Mouse (Mus musculus) retina, adult 2 months (tissue): ENCODE results near the gene S1pr2.
"Not testable (repeated sequence)": the region's sequence is repeated elsewhere in the genome, so short reads cannot be mapped to it uniquely, and the experiment has no call there.

Experiments
- DNase-seq: peaks from one replicate; pipeline ENCODE4 v3.0.0-alpha.2; 2012; ENCODE audit warnings: low read depth, low spot score

S1pr2 gene

DNA sequence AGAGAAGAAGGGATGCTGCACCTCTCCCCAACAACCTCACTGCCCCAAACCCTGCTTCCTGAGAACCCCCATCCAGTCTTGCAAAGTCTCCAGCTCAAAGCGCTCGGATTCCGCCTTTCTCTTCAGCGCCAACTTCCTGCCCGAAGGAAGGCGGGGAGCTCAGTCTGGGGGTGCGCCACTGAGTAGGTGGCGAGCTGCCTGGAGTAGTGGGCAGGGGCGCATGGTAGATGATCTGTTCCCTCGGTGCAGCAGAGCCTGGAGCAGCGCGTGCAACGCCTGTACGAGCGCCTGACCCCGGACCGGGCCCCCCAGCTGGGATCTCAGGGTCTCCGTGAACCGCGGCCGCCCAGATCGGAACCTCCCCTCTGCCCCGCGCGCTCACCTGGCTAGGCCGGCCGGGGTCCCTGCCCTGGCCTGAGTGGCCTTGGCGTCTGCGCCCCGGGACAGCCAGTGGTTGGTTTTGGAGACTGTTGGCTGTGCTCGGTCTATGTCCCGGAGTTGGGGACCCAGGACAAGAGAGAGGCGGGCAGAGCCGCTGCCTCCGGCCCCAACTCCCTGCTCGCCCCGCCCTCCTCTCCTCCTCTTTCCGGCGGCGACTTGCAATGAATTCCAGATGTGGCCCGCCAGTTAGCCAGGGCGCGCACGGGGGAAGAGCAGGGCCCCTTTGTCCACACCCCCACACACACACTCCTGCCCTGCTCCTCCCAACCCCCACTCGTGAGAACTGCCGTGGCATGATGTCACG, at the start of gene S1pr2:
Gene S1pr2, minus strand, starts transcription at position 566 of the 745 bp plus-strand sequence.
- no peak for DNase-seq

DNA sequence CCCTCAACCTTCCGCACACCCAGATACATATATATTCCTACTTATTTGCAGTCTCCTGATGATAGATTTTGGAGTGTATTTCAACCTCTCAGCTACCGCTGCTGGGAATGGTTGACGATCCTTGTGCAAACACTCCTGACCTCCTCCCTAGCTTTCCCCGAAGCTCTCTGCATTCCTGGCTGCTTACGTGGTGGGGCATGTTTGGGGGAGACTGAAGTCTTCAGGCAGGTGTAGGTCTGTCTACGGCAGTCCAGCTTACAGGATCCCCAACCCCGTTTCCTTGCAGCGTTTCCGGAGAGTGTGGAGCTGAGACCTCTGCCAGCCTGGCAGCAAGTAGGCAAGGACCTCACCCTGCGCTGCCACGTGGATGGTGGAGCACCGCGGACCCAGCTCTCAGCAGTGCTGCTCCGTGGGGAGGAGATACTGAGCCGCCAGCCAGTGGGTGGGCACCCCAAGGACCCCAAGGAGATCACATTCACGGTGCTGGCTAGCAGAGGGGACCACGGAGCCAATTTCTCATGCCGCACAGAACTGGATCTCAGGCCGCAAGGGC, 48.8 kb upstream of the S1pr2 start:
- no peak for DNase-seq

DNA sequence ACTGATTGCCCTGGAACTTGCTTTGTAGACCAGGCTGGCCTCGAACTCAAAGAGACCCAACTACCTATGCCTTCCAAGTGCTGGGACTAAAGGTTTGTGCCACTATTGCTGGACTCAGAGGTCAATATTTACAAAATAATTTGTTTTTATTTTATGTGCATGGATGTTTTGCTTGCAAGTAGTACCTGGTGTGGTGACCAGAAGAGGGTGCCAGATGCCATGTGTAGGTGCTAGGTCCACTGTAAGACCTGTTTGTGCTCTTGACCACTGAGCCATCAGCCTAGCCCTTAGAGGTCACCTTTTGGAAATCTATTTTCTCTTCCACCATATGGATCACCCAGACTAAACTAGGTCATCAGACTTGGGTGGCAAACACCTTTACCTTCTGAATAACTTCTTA, 46.1 kb upstream of the S1pr2 start:
- no peak for DNase-seq

DNA sequence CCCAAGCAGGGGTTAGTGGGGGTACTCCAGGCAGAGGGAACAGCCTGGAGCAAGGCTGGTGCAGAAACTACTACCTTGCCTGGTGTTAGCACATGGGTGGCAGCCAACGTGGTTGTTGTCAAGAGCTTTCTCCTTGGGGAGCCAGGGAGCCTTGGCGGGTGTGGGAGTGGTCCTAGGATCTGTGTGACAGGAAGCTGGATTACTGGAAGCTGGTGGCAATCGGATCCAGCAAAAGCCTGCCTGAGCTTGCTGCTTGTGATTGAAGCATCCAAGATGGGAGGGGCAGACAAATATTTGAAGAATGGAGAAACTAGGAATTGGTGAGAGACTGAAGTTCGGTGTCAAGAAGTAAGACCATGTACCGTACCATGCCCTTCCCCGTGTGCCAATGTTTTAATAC, 45.7 kb upstream of the S1pr2 start:
- DNase-seq: no peak

DNA sequence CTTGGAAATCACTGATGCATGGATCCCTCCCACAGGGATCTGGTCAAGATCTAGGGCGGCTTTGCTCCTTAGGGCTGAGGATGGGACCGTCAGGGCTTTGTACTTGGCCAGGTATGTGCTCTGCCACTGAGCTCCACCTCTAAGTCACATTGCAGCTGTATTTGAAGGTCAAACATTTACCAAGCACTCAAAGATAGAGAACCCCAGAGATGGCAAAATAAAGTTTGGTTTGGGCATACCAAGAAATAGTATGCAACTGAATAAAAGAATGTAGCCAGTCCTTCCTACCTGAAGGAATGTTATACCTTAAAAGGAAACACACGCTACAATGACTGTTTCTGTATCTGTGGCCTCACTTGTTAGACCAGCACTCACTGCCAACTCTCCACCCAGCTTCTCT, 44.8 kb upstream of the S1pr2 start:
- no peak for DNase-seq

DNA sequence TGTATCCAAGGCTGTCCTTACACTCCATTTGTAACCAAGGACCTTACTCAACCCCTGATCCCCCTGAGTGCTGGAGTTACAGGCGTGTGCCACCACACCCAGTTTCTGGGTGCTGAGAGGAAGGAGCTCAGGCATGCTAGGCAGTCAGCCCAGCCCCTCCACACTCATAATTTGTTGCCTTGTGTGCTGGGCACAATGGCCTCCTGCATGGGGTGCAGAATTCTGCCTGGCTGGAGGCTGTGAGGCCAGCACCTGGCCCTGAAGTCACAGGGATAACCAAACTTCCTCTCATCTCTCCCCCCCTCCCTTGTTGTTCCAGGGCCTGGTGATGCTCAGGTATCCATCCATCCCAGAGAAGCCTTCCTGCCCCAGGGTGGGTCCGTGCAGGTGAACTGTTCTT, 42.0 kb upstream of the S1pr2 start:
- no peak for DNase-seq

DNA sequence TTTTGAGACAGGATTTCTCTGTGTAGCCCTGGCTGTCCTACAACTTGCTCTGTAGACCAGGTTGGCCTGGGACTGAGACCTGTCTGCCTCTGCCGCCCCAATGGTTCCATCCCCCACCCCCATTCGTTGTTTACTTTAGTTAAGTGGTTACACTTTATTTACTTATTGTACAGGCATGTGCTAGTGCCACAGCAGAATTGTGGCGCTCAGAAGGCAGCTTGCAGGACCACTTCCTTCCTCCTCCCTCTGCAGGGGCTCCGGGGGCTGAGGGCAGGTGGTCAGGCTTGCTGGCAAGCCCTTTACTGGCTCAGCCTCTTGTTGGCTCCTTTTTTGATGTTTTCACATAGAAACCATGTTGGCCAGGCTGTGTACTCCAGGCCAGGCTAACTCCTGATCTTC, 40.6 kb upstream of the S1pr2 start:
- DNase-seq: no peak

DNA sequence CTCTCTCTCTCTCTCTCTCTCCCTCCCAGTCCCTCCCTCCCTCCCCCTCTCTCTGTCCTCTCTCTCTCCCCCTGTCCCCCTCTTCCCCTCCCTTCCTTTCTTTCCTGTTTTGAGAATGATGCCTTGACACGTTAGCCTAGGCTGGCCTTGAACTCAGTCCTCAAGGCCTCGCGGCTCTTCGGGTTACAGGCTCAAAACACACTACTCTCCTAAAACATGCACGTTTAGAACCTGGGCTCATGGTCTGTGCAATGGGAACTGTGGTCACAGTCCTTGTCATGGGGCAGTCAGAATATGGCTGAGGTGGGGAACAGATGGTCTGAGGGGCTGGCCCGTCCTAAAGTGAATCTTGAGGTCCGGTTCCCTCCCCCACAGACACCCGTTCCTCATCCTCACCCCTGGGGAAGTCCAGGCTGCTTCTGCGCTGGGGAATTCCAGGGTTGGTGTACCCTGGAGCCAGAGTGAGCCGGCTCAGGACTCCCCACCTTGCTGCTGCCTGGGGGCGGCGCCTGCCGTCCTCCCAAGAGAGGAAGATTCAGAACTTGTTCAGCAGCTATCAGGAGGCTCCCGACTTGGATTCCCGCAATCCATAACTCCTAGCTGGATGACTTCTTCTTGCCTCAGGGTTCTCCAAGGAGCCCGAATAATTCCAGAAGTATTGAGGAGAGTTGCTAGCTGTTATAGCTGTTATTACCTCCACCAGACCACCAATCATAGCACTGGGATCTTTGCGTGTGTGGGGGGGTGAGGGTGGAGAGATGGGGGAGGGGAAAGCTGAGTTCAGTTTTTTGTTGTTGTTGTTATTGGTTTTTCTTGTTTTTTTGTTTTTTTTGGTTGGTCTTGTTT, 40.0 kb upstream of the S1pr2 start:
- DNase-seq: no peak

DNA sequence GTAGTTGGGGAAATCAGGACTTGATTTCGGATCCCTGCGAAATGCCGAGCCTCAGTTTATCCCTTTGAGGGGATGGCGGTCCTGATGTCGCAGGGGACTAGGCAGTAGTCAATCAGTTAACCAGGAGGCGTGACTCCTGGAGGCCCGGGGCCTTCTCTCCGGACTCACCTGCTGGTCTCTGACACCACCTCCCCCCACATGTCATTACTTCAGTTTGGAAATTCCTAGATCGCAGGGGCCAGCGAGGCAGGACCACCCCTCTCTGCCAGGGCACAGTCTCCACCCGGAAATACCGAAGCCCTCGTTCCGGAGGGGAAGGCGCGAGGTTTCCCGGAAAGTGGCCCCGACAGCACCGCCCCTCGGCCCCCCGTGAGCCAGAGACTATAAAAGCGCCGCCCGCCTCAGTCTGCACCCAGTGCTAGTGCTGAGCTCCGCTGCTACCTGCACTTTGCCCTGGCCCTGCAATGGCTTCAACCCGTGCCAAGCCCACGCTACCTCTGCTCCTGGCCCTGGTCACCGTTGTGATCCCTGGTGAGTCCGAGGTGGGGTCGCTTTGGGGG, 39.1 kb upstream of the S1pr2 start, which contains the start of gene Icam1:
Gene Icam1, plus strand, starts transcription at position 415 of the 560 bp plus-strand sequence.
- no peak for DNase-seq

DNA sequence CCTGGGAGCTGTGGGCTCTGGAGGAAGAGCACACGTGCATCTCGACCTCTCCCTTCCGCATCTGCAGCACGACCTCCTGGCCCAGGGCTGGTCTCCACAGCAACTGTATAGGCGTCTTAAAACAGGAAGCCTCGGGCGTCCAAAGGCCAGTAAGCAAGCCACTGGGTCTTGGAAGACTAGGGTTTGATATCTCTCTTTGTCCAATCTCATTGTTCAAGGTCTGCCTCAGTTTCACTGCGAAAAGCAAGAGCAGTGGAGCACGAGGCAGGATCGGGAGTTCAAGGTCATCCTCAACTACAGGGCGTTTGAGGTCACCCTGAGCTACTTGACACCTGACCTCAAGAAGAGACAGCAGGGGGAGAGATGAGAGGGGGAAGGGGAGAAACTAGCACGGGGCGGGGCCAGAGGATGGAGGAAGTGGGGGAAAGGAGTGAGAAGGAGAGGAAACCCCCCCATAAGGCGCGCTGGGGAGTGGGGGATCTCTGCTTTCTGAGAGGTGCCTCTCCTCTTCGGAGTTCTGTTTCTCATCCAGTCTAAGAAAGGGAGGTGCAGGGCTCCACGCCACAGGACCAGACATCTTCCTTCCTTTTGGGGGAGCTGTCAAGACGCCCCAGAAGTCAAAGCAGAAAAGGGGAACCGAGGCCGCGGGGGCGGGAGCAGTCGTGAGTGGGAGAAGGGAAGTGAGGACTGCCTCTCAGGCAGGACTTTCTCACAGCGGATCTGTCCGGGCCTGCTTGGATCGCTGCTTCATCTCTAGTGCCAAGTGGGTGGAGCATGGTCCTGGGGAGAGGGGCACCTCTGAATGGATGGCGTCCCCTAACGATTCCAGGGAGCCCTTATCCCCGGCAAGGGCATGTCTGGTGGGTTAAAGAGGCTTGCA, 38.4 kb upstream of the S1pr2 start:
- no peak for DNase-seq

DNA sequence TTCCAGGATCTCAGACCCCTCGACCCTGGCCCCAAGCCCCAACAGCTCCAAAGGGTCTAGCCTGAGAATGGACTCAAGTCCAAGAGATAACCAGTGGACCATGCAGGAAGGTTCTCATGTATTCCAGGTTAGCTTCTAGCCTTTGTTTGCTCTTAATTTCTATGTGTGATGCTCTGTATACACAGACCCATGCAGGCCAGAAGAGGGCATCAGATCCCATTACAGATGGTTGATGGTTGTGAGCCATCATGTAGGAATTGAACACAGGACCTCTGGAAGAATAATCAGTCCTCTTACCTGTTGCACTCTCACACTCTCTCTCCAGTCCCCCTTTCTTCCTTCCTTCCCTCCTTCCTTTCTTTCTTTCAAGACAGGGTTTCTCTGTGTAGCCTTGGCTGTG, 35.8 kb upstream of the S1pr2 start:
- no peak for DNase-seq

DNA sequence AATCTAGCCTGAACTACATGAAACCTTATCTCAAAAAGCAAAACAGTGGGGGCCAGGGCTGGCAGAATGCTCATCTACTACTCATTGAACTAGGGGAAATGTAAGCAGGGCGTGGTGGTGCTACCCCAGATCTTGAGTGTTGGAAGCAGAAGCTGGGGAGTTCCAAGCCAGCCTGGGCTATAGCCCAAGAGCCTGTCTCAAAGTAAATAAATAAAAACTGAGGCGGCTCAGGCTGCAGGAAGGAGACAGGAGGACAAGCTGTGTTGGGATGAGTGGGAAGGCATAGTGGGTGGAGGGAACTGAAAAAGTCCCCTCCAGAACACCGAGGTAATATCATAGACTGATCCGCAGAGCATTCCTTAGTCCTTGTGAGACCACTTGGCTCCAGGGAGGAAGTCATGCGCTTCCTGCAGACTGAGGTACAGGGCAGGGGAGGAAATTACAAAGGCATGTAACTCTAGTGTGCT, 35.3 kb upstream of the S1pr2 start:
- DNase-seq: no peak

DNA sequence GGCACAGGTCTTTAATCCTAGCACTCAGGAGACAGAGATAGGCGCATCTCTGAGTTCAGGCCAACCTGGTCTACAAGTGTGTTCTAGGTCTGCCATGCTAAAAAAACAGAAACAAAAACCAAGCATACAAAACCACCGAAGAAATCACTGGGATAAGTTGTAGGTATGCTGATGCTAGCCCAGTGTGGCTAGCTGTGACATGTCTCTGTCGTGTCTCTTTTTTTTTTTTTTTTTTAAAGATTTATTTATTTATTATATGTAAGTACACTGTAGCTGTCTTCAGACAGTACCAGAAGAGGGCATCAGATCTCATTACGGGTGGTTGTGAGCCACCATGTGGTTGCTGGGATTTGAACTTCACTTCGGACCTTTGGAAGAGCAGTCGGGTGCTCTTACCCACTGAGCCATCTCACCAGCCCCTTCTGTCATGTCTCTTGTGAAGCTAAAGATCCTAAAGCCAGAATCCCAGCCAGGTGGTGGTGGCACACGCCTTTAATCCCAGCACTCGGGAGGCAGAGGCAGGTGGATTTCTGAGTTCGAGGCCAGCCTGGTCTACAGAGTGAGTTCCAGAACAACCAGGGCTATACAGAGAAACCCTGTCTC, 34.5 kb upstream of the S1pr2 start:
- not testable (repeated sequence) for DNase-seq

DNA sequence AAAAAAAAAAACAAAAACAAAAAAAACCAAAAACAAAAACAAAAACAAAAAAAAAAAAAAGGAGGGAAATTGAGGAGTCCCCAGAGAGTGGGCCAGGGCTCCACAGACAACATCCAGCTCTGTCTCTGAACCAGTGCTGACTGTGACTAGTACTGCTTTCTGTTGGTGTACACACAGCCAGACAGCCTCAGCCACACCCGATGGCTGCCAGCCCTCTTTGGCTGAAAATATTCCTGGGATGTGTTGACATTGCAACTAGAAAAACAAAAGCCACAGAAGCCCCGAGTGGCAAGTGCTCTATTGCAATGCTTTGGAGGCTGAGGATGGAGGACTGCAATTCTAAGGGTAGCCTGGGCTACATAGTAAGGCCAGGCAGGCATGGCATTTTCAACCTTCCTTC, 33.8 kb upstream of the S1pr2 start:
- DNase-seq: no peak

DNA sequence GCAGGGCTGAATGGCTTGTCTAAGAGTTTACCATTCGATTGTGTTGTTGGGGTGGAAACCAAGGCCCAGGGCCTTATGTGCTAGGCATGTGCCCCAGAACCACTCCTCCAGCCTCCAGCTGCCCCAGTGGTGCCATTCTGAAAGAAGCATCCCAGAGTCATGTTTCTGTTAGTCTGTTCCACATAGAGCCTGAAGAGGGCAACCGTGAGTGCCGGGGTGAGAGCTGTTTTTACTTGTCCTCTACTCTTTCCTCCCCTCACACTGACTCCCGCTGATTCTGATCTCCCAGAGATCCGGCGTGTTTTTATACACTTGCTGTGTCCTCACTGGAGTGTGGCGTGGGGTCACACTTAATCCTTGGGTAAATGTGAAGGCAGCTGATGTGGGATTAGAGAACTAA, 31.4 kb upstream of the S1pr2 start:
- DNase-seq: no peak

DNA sequence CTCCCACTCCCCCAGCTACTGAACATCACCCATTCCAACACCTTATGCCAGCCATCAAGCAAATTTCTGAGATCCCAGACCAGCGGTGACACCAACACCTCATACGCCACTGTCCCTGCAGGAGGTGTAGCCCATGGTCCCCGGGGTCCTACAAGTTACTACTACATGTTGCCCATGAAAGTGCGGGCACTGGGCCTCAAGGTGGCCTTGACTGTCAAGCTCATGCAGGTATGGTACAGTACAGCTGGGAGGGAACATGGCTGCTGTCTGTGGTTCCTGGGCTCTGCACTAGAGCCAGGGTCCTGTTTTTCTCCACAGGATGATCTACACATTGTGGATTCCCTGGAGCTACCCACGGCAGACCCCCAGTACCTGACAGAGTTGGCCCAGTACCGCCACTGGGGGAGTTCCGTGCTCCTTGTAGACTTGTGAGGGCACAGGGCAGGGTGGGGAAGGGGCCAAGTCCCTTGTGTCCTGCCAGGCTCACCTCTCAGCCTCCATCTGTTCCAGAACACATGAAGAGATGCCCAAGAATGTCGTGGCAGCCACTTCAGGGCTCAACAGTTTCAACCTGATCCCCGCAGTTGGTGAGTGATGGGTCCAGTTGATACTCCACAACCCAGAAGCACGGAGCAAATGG, 30.9 kb upstream of the S1pr2 start:
- DNase-seq: no peak

DNA sequence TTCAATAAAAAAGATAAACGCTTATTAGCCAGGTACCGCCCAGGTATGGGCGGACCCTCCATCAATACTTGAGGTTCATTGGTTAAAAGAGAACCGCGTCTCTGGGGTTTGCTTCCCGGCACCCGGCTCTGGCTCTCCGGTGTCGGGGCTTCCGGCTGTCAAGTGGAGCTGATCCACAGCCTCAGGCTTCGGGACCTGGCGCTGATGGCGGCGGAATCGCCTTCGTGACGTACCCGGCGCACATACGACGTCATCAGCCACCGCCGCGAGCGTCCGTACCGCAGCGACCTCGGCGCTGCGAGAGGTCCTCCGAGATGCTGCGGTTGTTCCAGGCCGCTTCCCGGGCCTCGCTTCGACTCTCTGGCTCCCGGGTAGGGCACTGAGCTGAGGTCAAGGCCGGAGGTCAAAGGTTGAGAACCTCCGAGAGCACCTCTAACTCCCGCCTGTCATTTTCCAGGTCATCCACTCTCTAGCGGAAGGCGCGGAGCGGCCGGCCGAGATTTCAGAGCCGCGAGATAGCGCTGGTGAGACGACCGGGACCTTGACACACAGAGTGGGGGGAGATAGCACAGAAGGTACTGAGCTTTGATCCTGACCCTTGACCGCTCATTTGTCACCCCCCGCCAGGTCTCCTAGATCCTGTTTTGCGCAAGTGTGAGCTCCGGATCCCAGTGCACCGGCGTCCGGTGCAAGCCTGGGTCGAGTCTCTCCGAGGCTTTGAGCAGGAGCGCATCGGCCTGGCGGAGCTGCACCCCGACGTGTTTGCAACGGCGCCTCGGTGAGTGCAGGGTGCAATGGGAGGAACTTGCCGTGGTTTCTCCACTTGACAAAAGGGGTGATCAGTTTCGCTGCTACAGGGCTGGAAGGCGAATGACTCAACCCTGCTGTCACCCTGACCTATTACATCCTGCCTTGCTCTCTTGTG, 26.3 kb upstream of the S1pr2 start, which contains the start of gene Mrpl4:
Gene Mrpl4, plus strand, starts transcription at position 112 of the 925 bp plus-strand sequence.
- DNase-seq: peak; percentile 81

DNA sequence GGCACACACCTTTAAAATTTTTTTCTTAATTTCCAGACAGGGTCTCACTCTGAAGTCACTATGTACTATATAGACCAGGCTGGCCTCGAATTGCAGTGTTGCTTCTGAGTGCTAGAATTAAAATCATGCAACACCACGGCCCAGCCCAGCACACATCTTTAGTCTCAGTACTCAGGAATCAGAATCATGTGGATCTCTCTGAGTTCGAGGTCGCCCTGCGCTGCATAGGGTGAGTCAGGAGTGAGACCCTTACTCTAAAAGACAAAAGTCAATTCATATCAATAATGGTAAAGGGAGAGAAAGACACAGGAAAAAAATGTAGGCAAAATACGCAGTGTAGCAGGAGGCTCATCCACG, 25.7 kb upstream of the S1pr2 start:
- DNase-seq: no peak

DNA sequence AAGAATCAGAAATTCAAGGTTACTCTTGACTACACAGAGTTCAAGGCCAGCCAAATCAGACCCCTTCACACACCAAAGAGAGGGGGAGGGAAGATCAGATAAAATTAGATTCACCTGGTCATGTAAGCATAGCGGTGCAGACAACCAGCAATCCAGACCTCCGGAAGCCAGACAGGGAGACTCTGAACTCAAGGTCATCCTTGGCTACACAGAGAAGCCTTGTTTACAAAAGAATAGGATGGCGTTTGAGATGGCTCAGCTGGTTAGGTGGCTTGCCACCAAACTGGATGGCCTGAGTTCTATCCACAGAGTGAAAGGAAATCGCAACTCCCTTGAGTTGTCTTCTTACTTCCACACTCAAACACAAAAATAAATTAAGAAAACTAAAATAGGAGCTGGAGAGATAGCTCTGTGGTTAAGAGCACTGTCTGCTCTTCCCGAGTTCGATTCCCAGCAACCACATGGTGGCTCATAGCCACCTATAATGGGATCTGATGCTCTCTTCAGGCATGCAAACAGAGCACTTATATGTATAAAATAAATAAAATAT, 25.1 kb upstream of the S1pr2 start:
- no peak for DNase-seq
